In genomic region chr16:32881538-32881937, GRCm38 (mm10) we compare ENCODE assay signal across 13 mouse cellular contexts.
"Had no signal": no experiment of that assay in that cellular context is flagged by ENCODE, and none has a peak within 500 bp of the region (broad histone marks: within the 10 kb centered on the region; RNA-seq: fewer than 3 reads in every experiment).

No protein-coding gene starts in this region.

- H3K27me3 ChIP-seq: limb, embryonic 15.5 days; liver, embryonic 13.5 days; neural tube, embryonic 15.5 days had no signal

- H3K9ac ChIP-seq: limb, embryonic 15.5 days; liver, embryonic 13.5 days; neural tube, embryonic 15.5 days had no signal

- H3K27ac ChIP-seq: limb, embryonic 15.5 days; liver, embryonic 13.5 days; midbrain, embryonic 10.5 days; neural tube, embryonic 15.5 days had no signal

- DNase-seq: kidney, adult 8-10 months; kidney, postnatal 36 days; liver, embryonic 13.5 days; lung, adult 18-20 months; lung, postnatal 4 days; midbrain, embryonic 14.5 days; right cerebral cortex, adult 18-20 months; right cerebral cortex, postnatal 25 days; thymus, postnatal 14 days had no signal

- H3K4me3 ChIP-seq: limb, embryonic 15.5 days; liver, embryonic 13.5 days; midbrain, embryonic 10.5 days; myocyte; neural tube, embryonic 15.5 days had no signal

- H3K4me2 ChIP-seq: limb, embryonic 15.5 days; liver, embryonic 13.5 days; neural tube, embryonic 15.5 days had no signal

- H3K9me3 ChIP-seq: limb, embryonic 15.5 days; liver, embryonic 13.5 days; midbrain, embryonic 10.5 days; neural tube, embryonic 15.5 days had no signal
